ENCODE assay signal across 15 mouse cellular contexts in the genomic region with DNA sequence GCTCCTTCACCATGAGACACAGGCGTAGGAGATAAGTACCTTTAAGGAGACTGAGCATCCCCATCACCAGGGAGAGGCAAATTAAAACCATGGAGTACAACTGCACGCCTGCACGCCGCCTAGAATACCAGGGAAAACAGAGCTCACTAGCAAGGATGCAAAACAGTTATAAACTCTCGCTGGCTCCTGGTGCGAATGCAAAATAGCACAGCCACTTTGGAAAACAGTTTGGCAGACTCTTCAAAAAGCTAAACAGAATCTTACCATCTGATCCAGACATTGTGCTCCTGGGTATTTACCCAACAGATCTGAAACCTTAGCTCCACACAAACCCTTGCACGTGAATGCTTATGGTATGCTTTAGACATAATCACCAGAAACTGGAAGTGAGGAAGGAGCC.
DNase-seq lines count a peak whose midpoint lies in the region.
"Had no signal": no experiment of that assay in that cellular context is flagged by ENCODE, and none has a peak within 500 bp of the region (broad histone marks: within the 10 kb centered on the region; RNA-seq: fewer than 3 reads in every experiment).

No protein-coding gene starts in this region.

- peak; percentile 25 to 43 for DNase-seq in left cerebral cortex, adult 18-20 months (ENCODE audit: low spot score in 2 of 2)
- no peak for DNase-seq in left cerebral cortex, postnatal 4 days
- DNase-seq in brain, embryonic 18.5 days (ENCODE audit: low read depth, low spot score): peak; percentile 36
- peak; percentile 13 to 14 for DNase-seq in frontal cortex, postnatal 14 days (ENCODE audit: low spot score in 2 of 2)
- DNase-seq in right cerebral cortex, postnatal 10 days (ENCODE audit: low spot score in 2 of 2): peak; percentile 53 to 65
- no peak for DNase-seq in T-cell, adult 2 months (ENCODE audit: low spot score)
- DNase-seq in urinary bladder, postnatal 14 days (ENCODE audit: low spot score): no peak
- DNase-seq: adrenal gland, postnatal 10 days; cerebellum, adult 9-11 months; gastrocnemius, adult 2 months; kidney, adult 18-20 months; lung, adult 18-20 months; lung, postnatal 10 days; thymus, adult 18-20 months; thymus, postnatal 36 days had no signal

- intact Hi-C loops in left cerebral cortex, postnatal 4 days (cut with DNase I): no loop called here

Comparison
In these comparisons a context has a peak if more than half of its experiments do, and no peak if none do; other contexts are left out.
1. DNase-seq: peak in left cerebral cortex, adult 18-20 months (2 of 2), brain, embryonic 18.5 days (single experiment), frontal cortex, postnatal 14 days (2 of 2) and right cerebral cortex, postnatal 10 days (2 of 2); none in left cerebral cortex, postnatal 4 days (single experiment), T-cell, adult 2 months (single experiment) and urinary bladder, postnatal 14 days (single experiment).